Mouse (Mus musculus) gastrocnemius, adult 2 months (tissue): ENCODE results near the gene Zfp697. TPM values are rescaled to one million over a fixed set of nuclear protein-coding genes. Genes with fewer than 3 reads are reported as not detected.

Experiments
- DNase-seq: peaks from one replicate; pipeline ENCODE4 v3.0.0; 2022
- H3K27ac ChIP-seq: fragments of 200-600 bp; 2 replicates; pipeline ENCODE4 v1.8.1; 2022; ENCODE audit warnings: mild to moderate bottlenecking
- H3K4me3 ChIP-seq: fragments of 200-600 bp; 2 replicates; pipeline ENCODE4 v1.8.1; 2022; ENCODE audit warnings: mild to moderate bottlenecking, moderate library complexity
- CTCF ChIP-seq: fragments of 200-600 bp; IDR thresholded peaks from 2 replicates; pipeline ENCODE4 v1.8.1; 2022; ENCODE audit warnings: antibody characterized with exemption, mild to moderate bottlenecking, moderate library complexity
- intact Hi-C: fragments of 180-260 bp; cut with DNase I; formaldehyde crosslinking; loops from one replicate; pipeline ENCODE4 v1.15.1; 2025
- total RNA-seq, 2 experiments: library from RNA; stranded (reverse); gene quantifications; 2 replicates each; pipeline ENCODE4 v1.2.3; 2021

The Zfp697 gene
- total RNA-seq, 2 experiments from 2014 or later: 1.1 to 1.6 TPM

GRCm38 (mm10) chr3:98416426-98417250 lies 34.4 kb downstream of the Zfp697 start:
- no peak for TF ChIP-seq CTCF
- intact Hi-C loops: loop anchor here (5.0 kb wide), 1 partner anchor 34 kb away; the partner anchor contains the start of gene Zfp697

GRCm38 (mm10) chr3:98417328-98417727 lies 35.1 kb downstream of the Zfp697 start:
- Histone ChIP-seq H3K27ac (no peak overlapping the region; the same call in 1 of the 2 replicates), H3K4me3 (no peak overlapping the region)
- TF ChIP-seq CTCF: no peak
- intact Hi-C loops: loop anchor here (5.0 kb wide), 1 partner anchor 35 kb away; the partner anchor contains the start of gene Zfp697
- DNase-seq: peak; percentile 85

More at GRCm38 (mm10) chr3:98416426-98417250, 34.4 kb downstream of the Zfp697 start:
- H3K27ac ChIP-seq: no peak overlapping the region
- H3K4me3 ChIP-seq: no peak overlapping the region
- no peak for DNase-seq

- no peak for DNase-seq
- H3K27ac ChIP-seq: no peak overlapping the region
- no peak for TF ChIP-seq CTCF
- intact Hi-C loops: loop anchor here (5.0 kb wide), 1 partner anchor 37 kb away; the partner anchor contains the start of gene Zfp697
- H3K4me3 ChIP-seq: no peak overlapping the region
Observed at GRCm38 (mm10) chr3:98418991-98419785, 36.9 kb downstream of the Zfp697 start.

GRCm38 (mm10) chr3:98419786-98420070 lies 37.5 kb downstream of the Zfp697 start:
- Histone ChIP-seq H3K4me3 (no peak overlapping the region), H3K27ac (no peak overlapping the region)
- DNase-seq: no peak
- no peak for TF ChIP-seq CTCF
- intact Hi-C loops: loop anchor here (5.0 kb wide), 1 partner anchor 37 kb away; the partner anchor contains the start of gene Zfp697

GRCm38 (mm10) chr3:98422926-98423325 lies 40.7 kb downstream of the Zfp697 start:
- H3K4me3 ChIP-seq: no peak overlapping the region
- no peak for DNase-seq
- no peak for TF ChIP-seq CTCF
- intact Hi-C loops: no loop called here
- H3K27ac ChIP-seq: no peak overlapping the region

- no peak for TF ChIP-seq CTCF
- no peak for DNase-seq
- intact Hi-C loops: loop anchor here (5.0 kb wide), 1 partner anchor 64 kb away; no protein-coding TSS in a partner anchor
- Histone ChIP-seq H3K4me3 (peak overlapping the region; percentile 87), H3K27ac (no peak overlapping the region)
Observed at GRCm38 (mm10) chr3:98426749-98427148, 44.5 kb downstream of the Zfp697 start.

- H3K4me3 ChIP-seq: peak overlapping the region; percentile 87
- no peak for DNase-seq
- intact Hi-C loops: loop anchor here (5.0 kb wide), 1 partner anchor 65 kb away; no protein-coding TSS in a partner anchor
- no peak for TF ChIP-seq CTCF
- H3K27ac ChIP-seq: no peak overlapping the region
Observed at GRCm38 (mm10) chr3:98427260-98427599, 45.0 kb downstream of the Zfp697 start.

DNA sequence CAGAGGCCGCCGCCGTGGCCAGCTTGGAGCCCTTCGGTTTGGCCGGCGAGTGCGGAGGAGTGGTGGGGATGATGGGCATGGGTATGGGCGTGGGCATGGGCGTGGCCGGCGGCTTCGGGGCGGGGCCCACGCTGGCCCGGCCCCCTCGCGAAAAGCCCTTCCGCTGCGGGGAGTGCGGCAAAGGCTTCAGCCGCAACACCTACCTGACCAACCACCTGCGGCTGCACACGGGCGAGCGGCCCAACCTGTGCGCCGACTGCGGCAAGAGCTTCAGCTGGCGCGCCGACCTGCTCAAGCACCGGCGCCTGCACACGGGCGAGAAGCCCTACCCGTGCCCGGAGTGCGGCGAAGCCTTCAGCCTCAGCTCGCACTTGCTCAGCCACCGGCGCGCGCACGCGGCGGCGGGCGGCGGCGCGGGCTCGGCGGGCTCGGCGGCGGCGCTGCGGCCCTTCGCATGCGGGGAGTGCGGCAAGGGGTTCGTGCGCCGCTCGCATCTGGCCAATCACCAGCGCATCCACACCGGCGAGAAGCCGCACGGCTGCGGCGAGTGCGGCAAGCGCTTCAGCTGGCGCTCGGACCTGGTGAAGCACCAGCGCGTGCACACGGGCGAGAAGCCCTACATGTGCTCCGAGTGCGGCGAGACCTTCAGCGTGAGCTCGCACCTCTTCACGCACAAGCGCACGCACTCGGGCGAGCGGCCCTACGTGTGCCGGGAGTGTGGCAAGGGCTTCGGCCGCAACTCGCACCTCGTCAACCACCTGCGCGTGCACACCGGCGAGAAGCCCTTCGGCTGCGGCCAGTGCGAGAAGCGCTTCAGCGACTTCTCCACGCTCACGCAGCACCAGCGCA lies 45.6 kb downstream of the Zfp697 start:
- intact Hi-C loops: loop anchor here (5.0 kb wide), 1 partner anchor 66 kb away; no protein-coding TSS in a partner anchor
- H3K27ac ChIP-seq: 0 out of 2 replicates have a peak overlapping the region, but pooled peaks have one; percentile 49
- DNase-seq: peak; percentile 89
- TF ChIP-seq CTCF: no peak
- H3K4me3 ChIP-seq: peak overlapping the region; percentile 87

GRCm38 (mm10) chr3:98428449-98428775 lies 46.2 kb downstream of the Zfp697 start:
- DNase-seq: no peak
- Histone ChIP-seq H3K4me3 (peak overlapping the region; percentile 87), H3K27ac (no peak overlapping the region)
- no peak for TF ChIP-seq CTCF
- intact Hi-C loops: loop anchor here (5.0 kb wide), 1 partner anchor 66 kb away; no protein-coding TSS in a partner anchor

DNA sequence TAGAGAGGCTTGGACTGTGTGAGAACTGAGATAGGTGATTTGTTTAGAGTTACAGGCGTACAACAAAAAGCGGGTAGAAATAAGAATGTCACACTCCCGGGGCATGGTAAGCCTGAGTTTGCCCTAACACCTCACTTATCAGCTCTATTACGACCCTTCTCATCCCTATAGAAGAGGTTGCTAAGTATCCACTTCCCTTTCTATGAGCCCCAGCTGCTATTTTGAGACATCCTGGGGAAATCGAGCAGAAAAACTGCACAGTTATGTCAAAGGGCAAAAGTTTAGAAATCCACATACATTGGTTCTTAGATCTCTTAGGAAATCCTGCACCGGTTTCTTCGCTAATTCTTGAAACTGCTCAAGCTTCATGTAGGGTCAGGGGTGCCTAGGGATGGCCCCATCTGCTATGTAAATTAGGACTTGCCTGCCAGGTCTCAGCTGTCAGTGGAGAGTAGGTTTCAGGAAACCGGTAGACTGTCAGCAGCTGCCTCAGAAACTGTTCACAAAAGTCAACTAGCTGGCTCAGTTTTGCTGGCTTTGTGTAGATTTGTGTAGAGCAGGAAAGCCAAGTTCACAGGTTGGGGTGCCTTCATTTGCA lies 46.8 kb downstream of the Zfp697 start:
- intact Hi-C loops: loop anchor here (5.0 kb wide), 1 partner anchor 67 kb away; no protein-coding TSS in a partner anchor

GRCm38 (mm10) chr3:98434088-98434816 lies 52.0 kb downstream of the Zfp697 start:
- no peak for TF ChIP-seq CTCF

More for the DNA sequence above, 46.8 kb downstream of the Zfp697 start:
- DNase-seq: no peak
- no peak overlapping the region for H3K4me3 ChIP-seq
- no peak overlapping the region for H3K27ac ChIP-seq
- no peak for TF ChIP-seq CTCF

More at GRCm38 (mm10) chr3:98434088-98434816, 52.0 kb downstream of the Zfp697 start:
- Histone ChIP-seq H3K27ac (no peak overlapping the region), H3K4me3 (no peak overlapping the region)
- intact Hi-C loops: no loop called here
- DNase-seq: no peak
